Mouse (Mus musculus) myocyte (in vitro differentiated cells): ENCODE results near the gene Stx4a.

ENCODE experiments used
- CEBPB ChIP-seq: IDR thresholded peaks from 2 replicates; pipeline ENCODE4 v1.6.1; 2011; ENCODE audit warnings: mild to moderate bottlenecking, moderate library complexity; ENCODE audit not compliant: poor library complexity, insufficient read depth, severe bottlenecking
- E2F4 ChIP-seq: IDR thresholded peaks from one replicate; pipeline ENCODE4 v1.6.1; 2011; ENCODE audit warnings: mild to moderate bottlenecking, control low read depth, moderate library complexity; ENCODE audit not compliant: insufficient read depth
- MAX ChIP-seq: IDR thresholded peaks from one replicate; pipeline ENCODE4 v1.6.1; 2011; ENCODE audit warnings: low read depth, mild to moderate bottlenecking, control low read depth
- MYOD1 ChIP-seq, 3 experiments: IDR thresholded peaks; one replicate each; pipeline ENCODE4 v1.6.1; 2011; ENCODE audit warnings: control low read depth in 2 of 3, low read depth in 2 of 3, mild to moderate bottlenecking in 2 of 3, moderate library complexity in 1 of 3; ENCODE audit not compliant: insufficient read length in 2 of 3, control insufficient read depth in 1 of 3
- POLR2A ChIP-seq: IDR thresholded peaks from one replicate; pipeline ENCODE4 v1.6.1; 2011; ENCODE audit warnings: low read depth, mild to moderate bottlenecking, control low read depth, moderate library complexity; ENCODE audit not compliant: insufficient read length
- POLR2AphosphoS2 ChIP-seq: IDR thresholded peaks from one replicate; pipeline ENCODE4 v1.6.1; 2011; ENCODE audit warnings: low read depth, control low read depth; ENCODE audit not compliant: insufficient read length
- REST ChIP-seq: IDR thresholded peaks from one replicate; pipeline ENCODE4 v1.6.1; 2011; ENCODE audit warnings: mild to moderate bottlenecking, control low read depth, moderate library complexity; ENCODE audit not compliant: insufficient read depth, insufficient read length
- SRF ChIP-seq: IDR thresholded peaks from one replicate; pipeline ENCODE4 v1.6.1; 2011; ENCODE audit warnings: low read depth; ENCODE audit not compliant: control insufficient read depth, insufficient read length
- TCF12 ChIP-seq: IDR thresholded peaks from one replicate; pipeline ENCODE4 v1.6.1; 2011; ENCODE audit warnings: mild to moderate bottlenecking, control low read depth; ENCODE audit not compliant: poor library complexity, insufficient read depth, severe bottlenecking
- TCF3 ChIP-seq: IDR thresholded peaks from one replicate; pipeline ENCODE4 v1.6.1; 2011; ENCODE audit warnings: low read depth, control low read depth; ENCODE audit not compliant: insufficient read length
- USF1 ChIP-seq: IDR thresholded peaks from one replicate; pipeline ENCODE4 v1.6.1; 2011; ENCODE audit warnings: low read depth, mild to moderate bottlenecking, control low read depth, moderate library complexity

- TF ChIP-seq E2F4 (no peak), MYOD1 (IDR thresholded peaks at IDR 0.05; ENCODE audit: control insufficient read depth in 1 of 3, insufficient read length in 2 of 3, low read depth in 2 of 3) (no peak), MAX (no peak), POLR2A (peak; percentile 63), USF1 (no peak), POLR2AphosphoS2 (peak; percentile 86), TCF3 (no peak), CEBPB (no peak), SRF (no peak), TCF12 (no peak), REST (no peak)
Measured at GRCm38 (mm10) chr7:127842001-127842718, 18.1 kb downstream of the Stx4a start.
